In the genomic region with DNA sequence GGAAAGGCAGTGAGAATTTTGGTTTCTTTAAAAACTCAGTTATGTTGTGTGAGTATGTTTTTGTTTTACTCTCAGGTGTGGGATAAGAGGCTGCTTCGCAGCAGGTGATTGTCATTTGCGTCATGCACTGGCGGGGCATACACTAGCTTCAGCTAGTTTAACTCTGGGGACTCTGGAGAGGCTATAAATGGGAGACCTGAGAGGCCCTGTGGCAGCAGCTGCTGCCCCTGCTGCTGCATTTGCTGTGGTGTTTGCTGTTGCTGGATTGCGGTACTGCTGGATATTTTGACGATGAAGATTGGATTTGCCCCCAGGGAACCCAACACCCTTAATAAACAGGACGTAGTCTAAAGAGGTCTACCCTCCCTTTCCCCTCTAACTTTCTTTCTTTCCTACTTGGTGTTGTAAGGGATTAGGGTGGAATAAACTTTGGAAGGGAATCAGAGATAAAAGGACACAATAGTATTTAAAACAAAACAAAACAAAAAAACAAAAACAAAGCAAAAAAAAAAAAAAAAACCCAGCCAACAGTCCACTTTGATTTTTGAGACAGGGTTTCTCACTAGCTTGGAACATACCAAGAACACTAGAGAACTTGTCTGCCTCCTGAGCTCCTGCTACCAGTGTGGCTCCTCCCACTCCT, we compare ENCODE assay signal across 9 mouse cellular contexts. TPM values are rescaled to one million over a fixed set of nuclear protein-coding genes. Genes with fewer than 3 reads are reported as not detected.
A peak's percentile ranks its signal among the peaks of the same experiment; 100 is the strongest.
DNase-seq lines count a peak whose midpoint lies in the region; ATAC-seq and TF ChIP-seq lines count a peak whose summit lies in the region.
"Had no signal": no experiment of that assay in that cellular context is flagged by ENCODE, and none has a peak within 500 bp of the region (broad histone marks: within the 10 kb centered on the region; RNA-seq: fewer than 3 reads in every experiment).

No protein-coding gene starts in this region.

- WGBS in hindbrain, embryonic 11.5 days = 45% methylated on average over 6 of the region's 6 CpGs
- 44% methylated on average over 6 of the region's 6 CpGs for WGBS in liver, embryonic 16.5 days (ENCODE audit: insufficient replicate concordance)

- H3K4me3 ChIP-seq in ES-E14 (ENCODE audit: insufficient read depth in 1 of 2, low read depth in 1 of 2, low read length in 2 of 2, poor library complexity in 1 of 2, severe bottlenecking in 1 of 2) = no peak overlapping the region
- peak overlapping the region; percentile 6; the same call in 1 of the 2 replicates for H3K4me3 ChIP-seq in hindbrain, embryonic 11.5 days (ENCODE audit: low read depth, low read length)
- peak overlapping the region; percentile 26; the same call in 1 of the 2 replicates for H3K4me3 ChIP-seq in liver, embryonic 16.5 days (ENCODE audit: low read depth, low read length)

- no peak overlapping the region for H3K27ac ChIP-seq in ES-E14 (ENCODE audit: insufficient read depth, low read depth, low read length, poor library complexity, severe bottlenecking)
- H3K27ac ChIP-seq in hindbrain, embryonic 11.5 days (ENCODE audit: low read depth, low read length) = no peak overlapping the region
- peak overlapping the region; percentile 87 for H3K27ac ChIP-seq in liver, embryonic 16.5 days (ENCODE audit: low read length)

- ATAC-seq in hindbrain, embryonic 11.5 days (ENCODE audit: low FRiP score) = no peak
- ATAC-seq in liver, embryonic 16.5 days (ENCODE audit: low read depth) = no peak
- no peak for ATAC-seq in cerebellum, adult (ENCODE audit: insufficient number of reproducible peaks, low FRiP score, low TSS enrichment)

- no peaks in the 10 kb centered on the region for H3K27me3 ChIP-seq in hindbrain, embryonic 11.5 days (ENCODE audit: control insufficient read depth, insufficient read depth, low read length)
- no peaks in the 10 kb centered on the region for H3K27me3 ChIP-seq in liver, embryonic 16.5 days (ENCODE audit: control insufficient read depth, insufficient read depth, low read depth, low read length)

- peak; percentile 27 for DNase-seq in 416B (ENCODE audit: low read depth)
- DNase-seq in ES-E14 (ENCODE audit: low read depth, low spot score) = no peak
- DNase-seq in hindbrain, embryonic 11.5 days (ENCODE audit: low spot score) = no peak
- no peak for DNase-seq in adrenal gland, adult 2 months
- DNase-seq in ovary, postnatal 10 days (ENCODE audit: low spot score) = no peak
- DNase-seq in T-cell, adult 2 months (ENCODE audit: low spot score) = no peak
- DNase-seq: gastrocnemius, postnatal 36 days had no signal

- no peak overlapping the region for H3K9ac ChIP-seq in ES-E14 (ENCODE audit: insufficient read depth, low read depth, low read length, poor library complexity, severe bottlenecking)
- no peak overlapping the region for H3K9ac ChIP-seq in hindbrain, embryonic 11.5 days (ENCODE audit: low read depth, low read length)
- peak overlapping the region; percentile 44 for H3K9ac ChIP-seq in liver, embryonic 16.5 days (ENCODE audit: low read depth, low read length)

- no peaks in the 10 kb centered on the region for H3K36me3 ChIP-seq in ES-E14 (ENCODE audit: control insufficient read depth, insufficient read depth, low read length, poor library complexity, severe bottlenecking)
- H3K36me3 ChIP-seq in hindbrain, embryonic 11.5 days (ENCODE audit: control insufficient read depth, insufficient read depth, low read length) = no peaks in the 10 kb centered on the region
- no peaks in the 10 kb centered on the region for H3K36me3 ChIP-seq in liver, embryonic 16.5 days (ENCODE audit: control insufficient read depth, insufficient read depth)

- peaks cover 5% of the 10 kb centered on the region in 2 experiments for H3K4me1 ChIP-seq in ES-E14 (ENCODE audit: control insufficient read depth in 2 of 2, insufficient read depth in 2 of 2, low read length in 2 of 2, poor library complexity in 1 of 2)
- H3K4me1 ChIP-seq in hindbrain, embryonic 11.5 days (replicated peaks; ENCODE audit: control insufficient read depth, insufficient read depth, low read length) = no peaks in the 10 kb centered on the region
- H3K4me1 ChIP-seq in liver, embryonic 16.5 days (ENCODE audit: control insufficient read depth, low read depth, low read length) = peaks cover 41% of the 10 kb centered on the region

- in situ Hi-C loops in ES-E14 (cut with MboI; ENCODE audit: low sequenced_read_pairs in 2 of 2, unreplicated experiment in 2 of 2) = no loop called here

- H3K4me2 ChIP-seq in hindbrain, embryonic 11.5 days (replicated peaks; ENCODE audit: low read depth, low read length) = peak overlapping the region; percentile 42
- peak overlapping the region; percentile 81 for H3K4me2 ChIP-seq in liver, embryonic 16.5 days (ENCODE audit: low read depth, low read length)

- H3K9me3 ChIP-seq in ES-E14 (ENCODE audit: control insufficient read depth, insufficient read depth, low read depth, low read length) = no peaks in the 10 kb centered on the region
- H3K9me3 ChIP-seq in hindbrain, embryonic 11.5 days (ENCODE audit: control insufficient read depth, low read length) = no peaks in the 10 kb centered on the region
- no peaks in the 10 kb centered on the region for H3K9me3 ChIP-seq in liver, embryonic 16.5 days (replicated peaks; ENCODE audit: control insufficient read depth, low read length)

TF ChIP-seq in ES-E14, 5 proteins besides CTCF, POLR2A, EP300 and RAD21:
- TF ChIP-seq ZNF384 (IDR thresholded peaks at IDR 0.05; ENCODE audit: low read depth, low read length) = peak; percentile 61
- no peak for TF ChIP-seq ZC3H11A (IDR thresholded peaks at IDR 0.05; ENCODE audit: borderline replicate concordance, low read depth, low read length)
- no peak for TF ChIP-seq HCFC1 (IDR thresholded peaks at IDR 0.05; ENCODE audit: borderline replicate concordance, insufficient read depth, low read length)

RNA-seq across cellular contexts. Expression of a gene that starts 14.9 kb away (rescaled TPM):
- total RNA-seq in ES-E14 (2012; rRNA removed) = 25.6 and 40.3 TPM in 2 replicates
- polyA plus RNA-seq in hindbrain, embryonic 11.5 days (2014; fragmentation: Nextera tagmentation; extraction: Ambion mirVana) = 6.6 and 9.0 TPM in 2 replicates
- 0.46 and 0.76 TPM in 2 replicates for polyA plus RNA-seq in liver, embryonic 16.5 days (2015; fragmentation: Nextera tagmentation; extraction: Ambion mirVana)
- 1 to 10 TPM; 5.0 to 7.5 TPM for total RNA-seq in adrenal gland, adult 2 months (2021)
- polyA plus RNA-seq in adrenal gland, adult 2 months (2012; rRNA removed) = 1.5 and 1.8 TPM in 2 replicates

RNA-seq across cellular contexts. Expression of a gene that starts 17.4 kb away (rescaled TPM):
- total RNA-seq in ES-E14 (2012; rRNA removed) = 18.2 and 39.0 TPM in 2 replicates
- polyA plus RNA-seq in hindbrain, embryonic 11.5 days (2014; fragmentation: Nextera tagmentation; extraction: Ambion mirVana) = 0.14 and 0.15 TPM in 2 replicates
- 1.8 TPM in 2 replicates for polyA plus RNA-seq in liver, embryonic 16.5 days (2015; fragmentation: Nextera tagmentation; extraction: Ambion mirVana)
- 1 to 10 TPM; 5.1 to 7.6 TPM for total RNA-seq in adrenal gland, adult 2 months (2021)
- polyA plus RNA-seq in adrenal gland, adult 2 months (2012; rRNA removed) = 1.2 and 1.3 TPM in 2 replicates

RNA-seq across cellular contexts. Expression of a gene that starts 58.9 kb away (rescaled TPM):
- total RNA-seq in ES-E14 (2012; rRNA removed) = 2.4 and 3.3 TPM in 2 replicates
- polyA plus RNA-seq in hindbrain, embryonic 11.5 days (2014; fragmentation: Nextera tagmentation; extraction: Ambion mirVana) = 0.99 and 1.7 TPM in 2 replicates
- 20.3 and 30.0 TPM in 2 replicates for polyA plus RNA-seq in liver, embryonic 16.5 days (2015; fragmentation: Nextera tagmentation; extraction: Ambion mirVana)
- total RNA-seq in adrenal gland, adult 2 months (2021) = 10 to 100 TPM; 54.0 to 86.4 TPM
- 83.5 and 83.8 TPM in 2 replicates for polyA plus RNA-seq in adrenal gland, adult 2 months (2012; rRNA removed)
- total RNA-seq: gastrocnemius, postnatal 36 days had no signal

Comparison
In these comparisons a context has a peak if more than half of its experiments do, and no peak if none do; other contexts are left out.
1. H3K4me3 ChIP-seq: peak in hindbrain, embryonic 11.5 days (single experiment) and liver, embryonic 16.5 days (single experiment); none in ES-E14 (0 of 2).